Mouse (Mus musculus): ENCODE measurements at regions not wholly inside any gene's neighbourhood (a gene's known extent, or its start where the extent isn't known, plus 50 kb on each side); places are given as distances from the start of the nearest gene placed in this dataset.

GRCm38 (mm10) chr9:30721861-30722260 is 200.4 kb downstream of the Adamts15 start:
- DNase-seq (ENCODE audit: low spot score) (no peak), ATAC-seq (replicated peaks; ENCODE audit: low FRiP score, low read depth) (no peak)
- Histone ChIP-seq H3K4me3 (replicated peaks; ENCODE audit: low read depth, low read length) (no peak overlapping the region), H3K4me2 (ENCODE audit: low read length) (no peak overlapping the region), H3K27ac (no peak overlapping the region), H3K9me3 (replicated peaks; ENCODE audit: low read length) (no peaks in the 10 kb centered on the region), H3K9ac (ENCODE audit: low read depth, low read length) (no peak overlapping the region), H3K36me3 (ENCODE audit: insufficient read depth, low read length) (no peaks in the 10 kb centered on the region), H3K4me1 (replicated peaks; ENCODE audit: insufficient read depth, low read length) (no peaks in the 10 kb centered on the region), H3K27me3 (ENCODE audit: insufficient read depth, low read length) (no peaks in the 10 kb centered on the region)
- WGBS: 69% methylated on average over 4 of the region's 4 CpGs
- no peak for TF ChIP-seq CTCF (IDR thresholded peaks at IDR 0.05; ENCODE audit: low read depth)

GRCm38 (mm10) chr9:30716421-30717170 is 205.7 kb downstream of the Adamts15 start:
- DNase-seq (ENCODE audit: low spot score) (no peak), ATAC-seq (replicated peaks; ENCODE audit: low FRiP score, low read depth) (no peak)
- H3K9me3 ChIP-seq (replicated peaks; ENCODE audit: low read length): no peaks in the 10 kb centered on the region
- no peak overlapping the region for H3K27ac ChIP-seq
- no peaks in the 10 kb centered on the region for H3K36me3 ChIP-seq (ENCODE audit: insufficient read depth, low read length)
- no peak overlapping the region for H3K4me3 ChIP-seq (replicated peaks; ENCODE audit: low read depth, low read length)
- no peak for TF ChIP-seq CTCF (IDR thresholded peaks at IDR 0.05; ENCODE audit: low read depth)
- 0 out of 2 replicates have a peak, but pooled peaks cover 3% of the 10 kb centered on the region for H3K4me1 ChIP-seq (replicated peaks; ENCODE audit: insufficient read depth, low read length)
- WGBS: 80% methylated on average over 8 of the region's 8 CpGs
- H3K9ac ChIP-seq (ENCODE audit: low read depth, low read length): no peak overlapping the region
- H3K4me2 ChIP-seq (ENCODE audit: low read length): no peak overlapping the region
- no peaks in the 10 kb centered on the region for H3K27me3 ChIP-seq (ENCODE audit: insufficient read depth, low read length)

GRCm38 (mm10) chr9:30710131-30710530 is 212.1 kb downstream of the Adamts15 start:
- no peak overlapping the region for H3K4me3 ChIP-seq (replicated peaks; ENCODE audit: low read depth, low read length)
- no peak for TF ChIP-seq CTCF (IDR thresholded peaks at IDR 0.05; ENCODE audit: low read depth)
- H3K4me2 ChIP-seq (ENCODE audit: low read length): no peak overlapping the region
- 85% methylated on average over 5 of the region's 5 CpGs for WGBS
- H3K9ac ChIP-seq (ENCODE audit: low read depth, low read length): no peak overlapping the region
- H3K4me1 ChIP-seq (replicated peaks; ENCODE audit: insufficient read depth, low read length): no peaks in the 10 kb centered on the region
- no peaks in the 10 kb centered on the region for H3K36me3 ChIP-seq (ENCODE audit: insufficient read depth, low read length)
- no peak for ATAC-seq (replicated peaks; ENCODE audit: low FRiP score, low read depth)
- no peaks in the 10 kb centered on the region for H3K27me3 ChIP-seq (ENCODE audit: insufficient read depth, low read length)
- no peak overlapping the region for H3K27ac ChIP-seq
- DNase-seq (ENCODE audit: low spot score): no peak
- H3K9me3 ChIP-seq (replicated peaks; ENCODE audit: low read length): no peaks in the 10 kb centered on the region

GRCm38 (mm10) chr9:30699848-30700247 is 222.4 kb downstream of the Adamts15 start:
- H3K27me3 ChIP-seq (ENCODE audit: insufficient read depth, low read length): no peaks in the 10 kb centered on the region
- TF ChIP-seq CTCF (IDR thresholded peaks at IDR 0.05; ENCODE audit: low read depth): no peak
- no peaks in the 10 kb centered on the region for H3K36me3 ChIP-seq (ENCODE audit: insufficient read depth, low read length)

GRCm38 (mm10) chr9:30697533-30697932 is 224.7 kb downstream of the Adamts15 start:
- DNase-seq (ENCODE audit: low spot score) (no peak), ATAC-seq (replicated peaks; ENCODE audit: low FRiP score, low read depth) (no peak)
- Histone ChIP-seq H3K36me3 (ENCODE audit: insufficient read depth, low read length) (no peaks in the 10 kb centered on the region), H3K4me1 (replicated peaks; ENCODE audit: insufficient read depth, low read length) (no peaks in the 10 kb centered on the region), H3K9ac (ENCODE audit: low read depth, low read length) (no peak overlapping the region), H3K27ac (no peak overlapping the region), H3K4me2 (ENCODE audit: low read length) (no peak overlapping the region), H3K9me3 (replicated peaks; ENCODE audit: low read length) (no peaks in the 10 kb centered on the region), H3K27me3 (ENCODE audit: insufficient read depth, low read length) (no peaks in the 10 kb centered on the region), H3K4me3 (replicated peaks; ENCODE audit: low read depth, low read length) (no peak overlapping the region)
- no peak for TF ChIP-seq CTCF (IDR thresholded peaks at IDR 0.05; ENCODE audit: low read depth)
- 65% methylated on average over 1 of the region's 1 CpGs for WGBS

More at GRCm38 (mm10) chr9:30699848-30700247, 222.4 kb downstream of the Adamts15 start:
- WGBS: 71% methylated on average over 5 of the region's 5 CpGs
- Histone ChIP-seq H3K27ac (no peak overlapping the region), H3K9ac (ENCODE audit: low read depth, low read length) (no peak overlapping the region), H3K4me1 (replicated peaks; ENCODE audit: insufficient read depth, low read length) (no peaks in the 10 kb centered on the region), H3K4me2 (ENCODE audit: low read length) (no peak overlapping the region), H3K4me3 (replicated peaks; ENCODE audit: low read depth, low read length) (no peak overlapping the region), H3K9me3 (replicated peaks; ENCODE audit: low read length) (no peaks in the 10 kb centered on the region)
- DNase-seq (ENCODE audit: low spot score) (no peak), ATAC-seq (replicated peaks; ENCODE audit: low FRiP score, low read depth) (no peak)

GRCm38 (mm10) chr9:30668095-30668494 is 241.2 kb downstream of the Snx19 start:
- no peaks in the 10 kb centered on the region for H3K4me1 ChIP-seq (replicated peaks; ENCODE audit: insufficient read depth, low read length)
- H3K4me2 ChIP-seq (ENCODE audit: low read length): no peak overlapping the region
- DNase-seq (ENCODE audit: low spot score): no peak
- H3K9me3 ChIP-seq (replicated peaks; ENCODE audit: low read length): no peaks in the 10 kb centered on the region
- no peak overlapping the region for H3K4me3 ChIP-seq (replicated peaks; ENCODE audit: low read depth, low read length)
- no peak overlapping the region for H3K27ac ChIP-seq
- no peak overlapping the region for H3K9ac ChIP-seq (ENCODE audit: low read depth, low read length)
- ATAC-seq (replicated peaks; ENCODE audit: low FRiP score, low read depth): no peak
- no peaks in the 10 kb centered on the region for H3K36me3 ChIP-seq (ENCODE audit: insufficient read depth, low read length)
- H3K27me3 ChIP-seq (ENCODE audit: insufficient read depth, low read length): no peaks in the 10 kb centered on the region
- TF ChIP-seq CTCF (IDR thresholded peaks at IDR 0.05; ENCODE audit: low read depth): no peak

GRCm38 (mm10) chr9:30662456-30662855 is 235.5 kb downstream of the Snx19 start:
- Histone ChIP-seq H3K4me2 (ENCODE audit: low read length) (no peak overlapping the region), H3K27ac (no peak overlapping the region), H3K27me3 (ENCODE audit: insufficient read depth, low read length) (no peaks in the 10 kb centered on the region), H3K4me3 (replicated peaks; ENCODE audit: low read depth, low read length) (no peak overlapping the region), H3K9ac (ENCODE audit: low read depth, low read length) (no peak overlapping the region), H3K4me1 (replicated peaks; ENCODE audit: insufficient read depth, low read length) (no peaks in the 10 kb centered on the region), H3K9me3 (replicated peaks; ENCODE audit: low read length) (no peaks in the 10 kb centered on the region), H3K36me3 (ENCODE audit: insufficient read depth, low read length) (no peaks in the 10 kb centered on the region)
- no peak for DNase-seq (ENCODE audit: low spot score)
- TF ChIP-seq CTCF (IDR thresholded peaks at IDR 0.05; ENCODE audit: low read depth): no peak
- 90% methylated on average over 6 of the region's 6 CpGs for WGBS
- ATAC-seq (replicated peaks; ENCODE audit: low FRiP score, low read depth): no peak
